ENCODE assay signal across 13 mouse cellular contexts in the genomic region with DNA sequence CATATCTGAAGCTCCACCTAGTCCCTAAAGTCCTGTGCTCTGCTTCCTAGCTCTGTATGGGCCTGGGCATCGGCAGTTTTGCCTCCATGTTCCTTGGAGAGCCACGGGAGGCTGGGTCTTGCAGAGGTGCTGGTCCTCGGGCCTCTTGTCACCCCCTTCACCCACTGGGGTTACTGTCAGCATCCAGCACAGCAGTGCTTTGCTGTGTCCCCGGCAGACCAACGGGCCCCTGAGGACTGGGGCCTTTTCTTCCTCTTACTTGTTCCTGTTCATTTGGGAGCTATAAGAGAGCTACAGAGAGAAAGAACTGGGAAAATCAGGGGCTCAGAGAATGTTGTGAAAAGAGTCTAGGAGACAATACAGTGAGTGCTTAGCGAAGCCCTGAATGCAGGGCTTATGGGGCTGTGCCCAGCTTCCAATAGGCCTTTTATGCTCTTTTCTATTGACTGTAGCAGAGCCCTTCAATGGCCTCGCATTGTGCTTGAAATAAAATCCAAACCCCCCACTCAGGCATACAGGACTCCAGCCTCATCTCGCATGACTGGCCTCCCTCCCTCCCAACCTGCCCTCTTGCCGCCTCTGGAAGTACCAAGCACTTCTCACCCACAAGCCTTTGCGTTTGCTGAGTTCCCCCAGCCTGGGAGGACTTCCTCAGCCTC.
DNase-seq lines count a peak whose midpoint lies in the region; ATAC-seq lines count a peak whose summit lies in the region.
"Had no signal": no experiment of that assay in that cellular context is flagged by ENCODE, and none has a peak within 500 bp of the region (broad histone marks: within the 10 kb centered on the region; RNA-seq: fewer than 3 reads in every experiment).

No protein-coding gene starts in this region.

- H3K4me3 ChIP-seq in embryonic facial prominence, embryonic 10.5 days, result no peak overlapping the region
- no peak overlapping the region for H3K4me3 ChIP-seq in forebrain, embryonic 13.5 days
- H3K4me3 ChIP-seq in neural tube, embryonic 12.5 days, result no peak overlapping the region
- H3K4me3 ChIP-seq: megakaryocyte, embryonic 14.5 days had no signal

- H3K4me1 ChIP-seq in embryonic facial prominence, embryonic 10.5 days, result peaks cover 41% of the 10 kb centered on the region
- H3K4me1 ChIP-seq in forebrain, embryonic 13.5 days, result peaks cover 36% of the 10 kb centered on the region
- H3K4me1 ChIP-seq in neural tube, embryonic 12.5 days, result peaks cover 30% of the 10 kb centered on the region

- peaks cover 49% of the 10 kb centered on the region for H3K27me3 ChIP-seq in embryonic facial prominence, embryonic 10.5 days (replicated peaks; ENCODE audit: low read depth, poor library complexity, severe bottlenecking)
- peaks cover 4% of the 10 kb centered on the region; the same call in 1 of the 2 replicates for H3K27me3 ChIP-seq in forebrain, embryonic 13.5 days
- H3K27me3 ChIP-seq in neural tube, embryonic 12.5 days (replicated peaks), result 0 out of 2 replicates have a peak, but pooled peaks cover 3% of the 10 kb centered on the region

- 0 out of 2 replicates have a peak overlapping the region, but pooled peaks have one; percentile 11 for H3K4me2 ChIP-seq in forebrain, embryonic 13.5 days
- H3K4me2 ChIP-seq in neural tube, embryonic 12.5 days (replicated peaks), result peak overlapping the region; percentile 25; the same call in 1 of the 2 replicates

- peak; percentile 50 for DNase-seq in embryonic facial prominence, embryonic 10.5 days (ENCODE audit: low spot score)
- peak; percentile 35 for DNase-seq in layer of hippocampus, adult 9-11 months
- no peak for DNase-seq in spleen, postnatal 14 days (ENCODE audit: low spot score in 2 of 2)
- no peak for DNase-seq in right cerebral cortex, postnatal 25 days
- DNase-seq: cerebellum, adult 9-10 months; gastrocnemius, postnatal 25 days; heart, postnatal 14 days; right cerebral cortex, adult 18-20 months had no signal

- 47% methylated on average over 10 of the region's 10 CpGs for WGBS in embryonic facial prominence, embryonic 10.5 days
- 5% methylated on average over 10 of the region's 10 CpGs for WGBS in forebrain, embryonic 13.5 days
- WGBS in neural tube, embryonic 12.5 days, result 18% methylated on average over 10 of the region's 10 CpGs

- H3K27ac ChIP-seq in embryonic facial prominence, embryonic 10.5 days (replicated peaks), result peak overlapping the region; percentile 82
- peak overlapping the region; percentile 92 for H3K27ac ChIP-seq in forebrain, embryonic 13.5 days
- peak overlapping the region; percentile 54 for H3K27ac ChIP-seq in neural tube, embryonic 12.5 days

- ATAC-seq in forebrain, embryonic 13.5 days, result peak; percentile 91
- ATAC-seq in neural tube, embryonic 12.5 days (ENCODE audit: low FRiP score, low read depth), result peak; percentile 86
- no peak for ATAC-seq in erythroblast, adult 5-6 weeks (replicated peaks; ENCODE audit: low FRiP score, poor library complexity, severe bottlenecking)
- no peak for ATAC-seq in megakaryocyte progenitor cell, adult 5-6 weeks (replicated peaks; ENCODE audit: poor library complexity)

- H3K36me3 ChIP-seq in embryonic facial prominence, embryonic 10.5 days (replicated peaks), result no peaks in the 10 kb centered on the region
- H3K36me3 ChIP-seq in forebrain, embryonic 13.5 days (ENCODE audit: poor library complexity, severe bottlenecking), result no peaks in the 10 kb centered on the region
- no peaks in the 10 kb centered on the region for H3K36me3 ChIP-seq in neural tube, embryonic 12.5 days

- H3K9me3 ChIP-seq in embryonic facial prominence, embryonic 10.5 days, result no peaks in the 10 kb centered on the region
- no peaks in the 10 kb centered on the region for H3K9me3 ChIP-seq in forebrain, embryonic 13.5 days (replicated peaks)
- no peaks in the 10 kb centered on the region for H3K9me3 ChIP-seq in neural tube, embryonic 12.5 days
- H3K9me3 ChIP-seq: megakaryocyte, embryonic 14.5 days had no signal

- 0 out of 2 replicates have a peak overlapping the region, but pooled peaks have one; percentile 12 for H3K9ac ChIP-seq in forebrain, embryonic 13.5 days
- no peak overlapping the region for H3K9ac ChIP-seq in neural tube, embryonic 12.5 days

Comparison
In these comparisons a context has a peak if more than half of its experiments do, and no peak if none do; other contexts are left out.
1. DNase-seq: peak in embryonic facial prominence, embryonic 10.5 days (single experiment) and layer of hippocampus, adult 9-11 months (single experiment); none in spleen, postnatal 14 days (0 of 2) and right cerebral cortex, postnatal 25 days (single experiment).
2. ATAC-seq: peak in forebrain, embryonic 13.5 days (single experiment) and neural tube, embryonic 12.5 days (single experiment); none in erythroblast, adult 5-6 weeks (single experiment) and megakaryocyte progenitor cell, adult 5-6 weeks (single experiment).
3. Peak in every context shown above with its lines, with median percentiles within 50 percentile points of each other: H3K27ac ChIP-seq.